Mouse (Mus musculus) heart, postnatal 36 days (tissue): Measurements from ENCODE around the gene Ulk3. TPM values are rescaled to one million over a fixed set of nuclear protein-coding genes. Genes with fewer than 3 reads are reported as not detected.

ENCODE experiments used
- DNase-seq, 2 experiments: peaks; one replicate each; pipeline ENCODE4 v3.0.0; 2021 to 2022
- intact Hi-C: fragments of 180-260 bp; cut with DNase I; formaldehyde crosslinking; loops from one replicate; pipeline ENCODE4 v1.15.1; 2025
- total RNA-seq, 2 experiments: library from RNA; stranded (reverse); gene quantifications; 2 replicates each; pipeline ENCODE4 v1.2.3; 2021

Ulk3 gene
- total RNA-seq, 2 experiments from 2014 or later: 7.1 to 8.2 TPM

GRCm38 (mm10) chr9:57565741-57566221 lies 23.5 kb upstream of the Ulk3 start:
- intact Hi-C loops: loop anchor here (2.0 kb wide), 1 partner anchor 15 kb away; no protein-coding TSS in a partner anchor
- DNase-seq: peak in 1 of 2 experiments; percentile 44

GRCm38 (mm10) chr9:57566846-57567245 lies 22.4 kb upstream of the Ulk3 start:
- intact Hi-C loops: loop anchor here (2.0 kb wide), 1 partner anchor 14 kb away; no protein-coding TSS in a partner anchor
- DNase-seq: no peak

GRCm38 (mm10) chr9:57568500-57568899 lies 20.8 kb upstream of the Ulk3 start:
- intact Hi-C loops: no loop called here
- no peak for DNase-seq

- intact Hi-C loops: no loop called here
- DNase-seq: no peak
Measured at GRCm38 (mm10) chr9:57574397-57574796, 14.9 kb upstream of the Ulk3 start.

GRCm38 (mm10) chr9:57575577-57575976 lies 13.7 kb upstream of the Ulk3 start:
- intact Hi-C loops: no loop called here
- DNase-seq: no peak

- DNase-seq: no peak
- intact Hi-C loops: no loop called here
Measured at GRCm38 (mm10) chr9:57577144-57577849, 12.0 kb upstream of the Ulk3 start.

GRCm38 (mm10) chr9:57584991-57585390 lies 4.3 kb upstream of the Ulk3 start:
- intact Hi-C loops: loop anchor here (5.0 kb wide), 1 partner anchor 62 kb away; no protein-coding TSS in a partner anchor
- no peak for DNase-seq

GRCm38 (mm10) chr9:57590726-57591125 lies 1.5 kb downstream of the Ulk3 start:
- no peak for DNase-seq
- intact Hi-C loops: no loop called here

GRCm38 (mm10) chr9:57593454-57594173 lies 4.4 kb downstream of the Ulk3 start:
- intact Hi-C loops: no loop called here
- no peak for DNase-seq

- no peak for DNase-seq
- intact Hi-C loops: no loop called here
Measured at GRCm38 (mm10) chr9:57594174-57594509, 4.9 kb downstream of the Ulk3 start.

- intact Hi-C loops: no loop called here
- no peak for DNase-seq
Measured at GRCm38 (mm10) chr9:57597265-57597664, 8.0 kb downstream of the Ulk3 start.

- no peak for DNase-seq
- intact Hi-C loops: no loop called here
Measured at GRCm38 (mm10) chr9:57597929-57598382, 8.7 kb downstream of the Ulk3 start.

- intact Hi-C loops: no loop called here
- DNase-seq: no peak
Measured at GRCm38 (mm10) chr9:57598851-57599563, 9.8 kb downstream of the Ulk3 start.

- DNase-seq: no peak
- intact Hi-C loops: no loop called here
Measured at GRCm38 (mm10) chr9:57600620-57601352, 11.5 kb downstream of the Ulk3 start.

GRCm38 (mm10) chr9:57601353-57601706 lies 12.1 kb downstream of the Ulk3 start:
- intact Hi-C loops: no loop called here
- no peak for DNase-seq

- intact Hi-C loops: no loop called here
- DNase-seq: no peak
Measured at GRCm38 (mm10) chr9:57602098-57602497, 12.8 kb downstream of the Ulk3 start.

- DNase-seq: no peak
- intact Hi-C loops: no loop called here
Measured at GRCm38 (mm10) chr9:57604875-57605274, 15.6 kb downstream of the Ulk3 start.

GRCm38 (mm10) chr9:57605503-57605902 lies 16.3 kb downstream of the Ulk3 start:
- intact Hi-C loops: no loop called here
- DNase-seq: no peak

- peak in 1 of 2 experiments; percentile 53 for DNase-seq
- intact Hi-C loops: no loop called here
Measured at GRCm38 (mm10) chr9:57606139-57606851, 17.0 kb downstream of the Ulk3 start, which contains the start of gene Cplx3. Gene Cplx3 (minus strand): TSS chr9:57606281.

- intact Hi-C loops: no loop called here
- no peak for DNase-seq
Measured at GRCm38 (mm10) chr9:57609803-57610202, 20.6 kb downstream of the Ulk3 start.
